In genomic region chr3:113931553-113931952, GRCm38 (mm10) we compare ENCODE assay signal across 17 mouse cellular contexts.
"Had no signal": no experiment of that assay in that cellular context is flagged by ENCODE, and none has a peak within 500 bp of the region (broad histone marks: within the 10 kb centered on the region; RNA-seq: fewer than 3 reads in every experiment).

No protein-coding gene starts in this region.

- H3K27ac ChIP-seq: left cerebral cortex, adult 2 months; liver, embryonic 13.5 days; neural tube, embryonic 13.5 days; stomach, postnatal 0 days had no signal

- H3K36me3 ChIP-seq: liver, embryonic 13.5 days; neural tube, embryonic 13.5 days had no signal

- DNase-seq: kidney, postnatal 10 days; kidney, postnatal 36 days; layer of hippocampus, postnatal 36 days; liver, embryonic 13.5 days; lung, adult 2 months; lung, postnatal 14 days; lung, postnatal 4 days; midbrain, embryonic 14.5 days; retina, postnatal 1 day; thymus, adult 2 months; thymus, postnatal 14 days; thymus, postnatal 4 days had no signal

- H3K9ac ChIP-seq: liver, embryonic 13.5 days; neural tube, embryonic 13.5 days had no signal

- H3K4me1 ChIP-seq: liver, embryonic 13.5 days; neural tube, embryonic 13.5 days had no signal

- H3K9me3 ChIP-seq: liver, embryonic 13.5 days; neural tube, embryonic 13.5 days had no signal

- H3K27me3 ChIP-seq: liver, embryonic 13.5 days; neural tube, embryonic 13.5 days had no signal

- H3K4me2 ChIP-seq: liver, embryonic 13.5 days; midbrain, embryonic 11.5 days; neural tube, embryonic 13.5 days had no signal

- H3K4me3 ChIP-seq: left cerebral cortex, adult 2 months; liver, embryonic 13.5 days; myocyte; neural tube, embryonic 13.5 days had no signal
